Mouse (Mus musculus) thymus, adult 2 months (tissue): ENCODE results near the gene Pax3.

Experiments
- CTCF ChIP-seq: fragments of 200-500 bp; IDR thresholded peaks from 2 replicates; pipeline ENCODE4 v1.5.1; 2012; ENCODE audit warnings: mild to moderate bottlenecking, control low read depth, low read length, moderate library complexity, borderline replicate concordance; ENCODE audit not compliant: control insufficient read depth, poor library complexity, insufficient read depth; ENCODE audit errors: extremely low read depth
- POLR2A ChIP-seq: fragments of 200-500 bp; IDR thresholded peaks from 2 replicates; pipeline ENCODE4 v1.6.1; 2012; ENCODE audit warnings: mild to moderate bottlenecking, low read length, control low read depth, moderate library complexity; ENCODE audit not compliant: control insufficient read depth, poor library complexity, insufficient read depth; ENCODE audit errors: extremely low read depth

DNA sequence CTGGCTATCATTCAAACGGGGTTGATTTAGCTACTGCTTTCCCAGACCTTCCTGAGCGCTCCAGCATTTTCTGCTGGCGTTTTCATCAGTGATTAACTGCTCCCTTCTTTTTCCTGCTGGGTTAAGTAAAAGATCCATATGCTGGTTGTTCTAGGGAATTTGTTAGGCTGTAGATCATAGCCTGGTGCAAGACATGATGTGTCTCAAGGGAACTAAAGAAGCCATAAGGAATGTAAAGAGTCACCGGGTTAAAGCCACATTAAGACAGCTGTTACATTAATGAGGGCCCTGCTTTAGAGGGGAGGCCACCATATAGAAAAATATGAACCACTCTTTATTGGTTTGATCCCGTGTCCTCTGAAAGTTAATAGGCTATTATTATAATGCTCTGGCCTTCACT is 67.7 kb downstream of the Pax3 start:
- TF ChIP-seq POLR2A (no peak), CTCF (no peak)
